Mouse (Mus musculus) brain, embryonic 14.5 days (tissue): ENCODE measurements around the gene Pik3ca.
"Not testable (repeated sequence)": the region's sequence is repeated elsewhere in the genome, so short reads cannot be mapped to it uniquely, and the experiment has no call there.

ENCODE experiments used
- CTCF ChIP-seq: fragments of 200-500 bp; IDR thresholded peaks from 2 replicates; pipeline ENCODE4 v1.5.1; 2012; ENCODE audit warnings: inconsistent platforms, mild to moderate bottlenecking, moderate library complexity, borderline replicate concordance; ENCODE audit not compliant: insufficient read depth, insufficient read length; ENCODE audit errors: extremely low read depth
- POLR2A ChIP-seq: fragments of 200-500 bp; IDR thresholded peaks from 2 replicates; pipeline ENCODE4 v1.6.1; 2012; ENCODE audit warnings: mild to moderate bottlenecking, inconsistent platforms, borderline replicate concordance; ENCODE audit not compliant: poor library complexity, insufficient read depth, insufficient read length, severe bottlenecking; ENCODE audit errors: extremely low read depth

- TF ChIP-seq CTCF, POLR2A: not testable (repeated sequence)
Measured at GRCm38 (mm10) chr3:32429351-32429750, 31.9 kb downstream of the Pik3ca start.
